Mouse (Mus musculus): ENCODE measurements around the gene Aaed1. TPM values are rescaled to one million over a fixed set of nuclear protein-coding genes. Genes with fewer than 3 reads are reported as not detected.
A peak's percentile ranks its signal among the peaks of the same experiment; 100 is the strongest.

Aaed1 gene
- polyA plus RNA-seq, 1 experiment from 2014 or later = 12.8 TPM

DNA sequence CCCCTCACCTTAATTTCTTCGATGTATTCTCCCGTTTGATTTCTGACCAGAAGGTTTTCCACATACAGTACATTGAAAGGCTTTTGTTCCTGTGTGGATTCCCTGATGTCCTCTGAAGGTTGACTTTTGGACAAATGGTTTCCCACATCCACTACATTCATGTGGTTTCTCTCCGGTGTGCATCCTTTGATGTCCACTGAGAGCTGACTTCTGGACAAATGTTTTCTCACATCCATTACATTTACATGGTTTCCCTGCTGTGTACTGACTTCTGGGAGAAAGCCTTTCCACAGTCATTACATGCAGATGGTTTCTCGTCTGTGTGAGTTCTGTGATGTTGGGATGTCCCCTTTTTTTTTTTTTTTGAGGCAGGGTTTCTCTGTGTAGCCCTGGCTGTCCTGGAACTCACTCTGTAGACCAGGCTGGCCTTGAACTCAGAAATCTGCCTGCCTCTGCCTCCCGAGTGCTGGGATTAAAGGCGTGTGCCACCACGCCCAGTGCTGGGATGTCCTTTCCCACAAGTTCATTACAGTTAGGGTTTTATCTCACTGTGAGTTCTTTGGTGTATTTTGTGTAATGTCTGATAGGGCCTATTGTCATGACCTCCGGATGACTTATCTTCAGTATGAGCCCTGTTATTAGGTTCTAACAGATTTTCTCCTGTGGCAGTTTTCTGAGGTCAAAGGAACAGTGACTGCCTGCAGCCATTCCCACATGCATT lies 10.2 kb upstream of the Aaed1 start:
- no peak overlapping the region for H3K9ac ChIP-seq
- no peaks in the 10 kb centered on the region for H3K9me3 ChIP-seq
- no peaks in the 10 kb centered on the region for H3K36me3 ChIP-seq (replicated peaks)
- no peak overlapping the region for H3K27ac ChIP-seq
- no peaks in the 10 kb centered on the region for H3K27me3 ChIP-seq (replicated peaks)
- no peak for ATAC-seq (replicated peaks)
- H3K4me2 ChIP-seq = no peak overlapping the region
- 88% methylated on average over 8 of the region's 8 CpGs for WGBS
- no peak overlapping the region for H3K4me3 ChIP-seq
- H3K4me1 ChIP-seq = no peaks in the 10 kb centered on the region

GRCm38 (mm10) chr13:64320334-64320733 lies 7.8 kb upstream of the Aaed1 start:
- no peak overlapping the region for H3K27ac ChIP-seq
- no peak overlapping the region for H3K9ac ChIP-seq
- no peaks in the 10 kb centered on the region for H3K36me3 ChIP-seq (replicated peaks)
- H3K4me2 ChIP-seq = no peak overlapping the region
- no peaks in the 10 kb centered on the region for H3K9me3 ChIP-seq
- H3K4me1 ChIP-seq = no peaks in the 10 kb centered on the region
- H3K4me3 ChIP-seq = no peak overlapping the region
- WGBS = 86% methylated on average over 8 of the region's 8 CpGs
- no peak for ATAC-seq (replicated peaks)
- H3K27me3 ChIP-seq (replicated peaks) = no peaks in the 10 kb centered on the region

DNA sequence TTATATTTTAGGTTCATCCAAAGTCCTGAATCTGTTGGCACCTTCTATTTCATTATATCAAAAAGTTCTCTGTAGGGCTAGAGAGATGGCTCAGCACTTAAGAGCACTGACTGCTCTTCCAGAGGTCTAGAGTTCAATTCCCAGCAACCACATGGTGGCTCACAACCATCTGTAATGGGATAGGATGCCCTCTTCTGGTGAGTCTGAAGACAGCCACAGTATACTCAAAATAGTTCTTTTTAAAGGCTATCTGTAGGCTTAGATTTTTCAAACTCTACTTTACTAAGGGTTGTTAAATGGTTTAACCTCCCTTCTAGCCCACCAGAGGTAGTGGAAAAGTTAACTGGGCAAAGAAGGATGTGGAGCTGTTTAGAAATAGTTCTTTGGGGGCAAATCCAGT lies 7.3 kb upstream of the Aaed1 start:
- ATAC-seq (replicated peaks) = no peak
- no peak overlapping the region for H3K4me3 ChIP-seq
- H3K27me3 ChIP-seq (replicated peaks) = no peaks in the 10 kb centered on the region
- no peak overlapping the region for H3K4me2 ChIP-seq
- no peak overlapping the region for H3K27ac ChIP-seq
- no peaks in the 10 kb centered on the region for H3K36me3 ChIP-seq (replicated peaks)
- H3K9me3 ChIP-seq = no peaks in the 10 kb centered on the region
- no peaks in the 10 kb centered on the region for H3K4me1 ChIP-seq
- no peak overlapping the region for H3K9ac ChIP-seq

- H3K9me3 ChIP-seq = no peaks in the 10 kb centered on the region
- no peak for ATAC-seq (replicated peaks)
- H3K4me3 ChIP-seq = no peak overlapping the region
- no peak overlapping the region for H3K4me2 ChIP-seq
- no peaks in the 10 kb centered on the region for H3K4me1 ChIP-seq
- H3K27me3 ChIP-seq (replicated peaks) = no peaks in the 10 kb centered on the region
- H3K27ac ChIP-seq = no peak overlapping the region
- H3K36me3 ChIP-seq (replicated peaks) = no peaks in the 10 kb centered on the region
- 50% methylated on average over 2 of the region's 2 CpGs for WGBS
- no peak overlapping the region for H3K9ac ChIP-seq
Measured at GRCm38 (mm10) chr13:64318355-64318754, 5.8 kb upstream of the Aaed1 start.

- H3K9me3 ChIP-seq = no peaks in the 10 kb centered on the region
- no peak overlapping the region for H3K27ac ChIP-seq
- H3K4me2 ChIP-seq = no peak overlapping the region
- WGBS = 2% methylated on average over 3 of the region's 3 CpGs
- no peak overlapping the region for H3K4me3 ChIP-seq
- no peak overlapping the region for H3K9ac ChIP-seq
- no peak for ATAC-seq (replicated peaks)
- peaks cover 11% of the 10 kb centered on the region for H3K4me1 ChIP-seq
- H3K27me3 ChIP-seq (replicated peaks) = no peaks in the 10 kb centered on the region
- H3K36me3 ChIP-seq (replicated peaks) = no peaks in the 10 kb centered on the region
Measured at GRCm38 (mm10) chr13:64315483-64316050, 3.1 kb upstream of the Aaed1 start.

DNA sequence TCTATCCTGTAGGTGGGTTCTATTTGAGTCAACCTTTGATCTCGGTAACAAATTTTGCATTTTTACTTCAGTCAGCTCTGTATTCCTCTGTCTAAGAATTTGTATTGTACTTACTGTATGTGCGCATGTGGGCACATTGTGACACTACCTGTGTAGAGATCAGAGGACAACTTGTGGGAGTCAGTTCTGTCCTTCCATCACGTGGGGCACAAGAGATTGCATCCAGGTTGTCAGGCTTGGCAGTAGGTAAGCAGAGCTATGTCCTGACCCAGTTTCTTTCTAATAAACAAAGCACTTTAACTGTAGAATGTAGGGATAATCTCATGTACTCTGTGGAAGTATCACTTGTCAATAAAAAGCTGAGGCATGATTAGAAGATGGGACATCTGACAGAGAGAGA lies 1.5 kb upstream of the Aaed1 start:
- WGBS = 72% methylated on average over 3 of the region's 3 CpGs
- Histone ChIP-seq H3K9me3 (no peaks in the 10 kb centered on the region), H3K27ac (no peak overlapping the region), H3K27me3 (replicated peaks) (no peaks in the 10 kb centered on the region), H3K4me1 (peaks cover 11% of the 10 kb centered on the region), H3K4me2 (no peak overlapping the region), H3K9ac (no peak overlapping the region), H3K4me3 (no peak overlapping the region), H3K36me3 (replicated peaks) (no peaks in the 10 kb centered on the region)
- no peak for ATAC-seq (replicated peaks)

DNA sequence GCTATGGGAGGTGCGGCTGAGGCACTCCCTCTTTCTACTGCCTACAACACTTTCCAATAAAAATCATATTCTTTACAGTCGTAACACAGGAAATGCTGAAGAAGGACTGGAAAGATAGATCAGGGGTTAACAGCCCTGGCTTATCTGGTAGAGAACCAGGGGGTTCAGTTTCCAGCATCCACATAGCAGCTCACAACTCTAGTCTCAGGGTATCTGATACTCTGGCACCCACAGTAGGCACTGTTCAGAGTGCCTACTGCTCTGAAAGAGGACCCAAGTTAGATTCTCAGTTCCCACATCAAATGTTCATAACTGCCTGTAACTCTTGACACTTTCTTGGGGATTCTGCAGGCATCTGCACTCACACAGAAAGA lies 393 bp upstream of the Aaed1 start:
- WGBS = 1% methylated on average over 2 of the region's 2 CpGs
- peak; percentile 78 for ATAC-seq (replicated peaks)

GRCm38 (mm10) chr13:64311266-64311665 lies 1.2 kb downstream of the Aaed1 start:
- Histone ChIP-seq H3K9ac (peak overlapping the region; percentile 60; the same call in 1 of the 2 replicates), H3K36me3 (replicated peaks) (no peaks in the 10 kb centered on the region), H3K4me1 (peaks cover 11% of the 10 kb centered on the region), H3K27ac (no peak overlapping the region; the same call in 1 of the 2 replicates), H3K27me3 (replicated peaks) (no peaks in the 10 kb centered on the region), H3K4me2 (peak overlapping the region; percentile 60), H3K4me3 (peak overlapping the region; percentile 85; the same call in 1 of the 2 replicates), H3K9me3 (no peaks in the 10 kb centered on the region)
- no peak for ATAC-seq (replicated peaks)
- WGBS = 88% methylated on average over 1 of the region's 1 CpGs

More for the DNA sequence above, 393 bp upstream of the Aaed1 start:
- Histone ChIP-seq H3K4me2 (peak overlapping the region; percentile 60), H3K36me3 (replicated peaks) (no peaks in the 10 kb centered on the region), H3K27me3 (replicated peaks) (no peaks in the 10 kb centered on the region), H3K9ac (peak overlapping the region; percentile 60), H3K4me1 (peaks cover 11% of the 10 kb centered on the region), H3K27ac (peak overlapping the region; percentile 84), H3K9me3 (no peaks in the 10 kb centered on the region), H3K4me3 (peak overlapping the region; percentile 85)

- no peaks in the 10 kb centered on the region for H3K36me3 ChIP-seq (replicated peaks)
- no peak for ATAC-seq (replicated peaks)
- no peaks in the 10 kb centered on the region for H3K9me3 ChIP-seq
- 86% methylated on average over 6 of the region's 6 CpGs for WGBS
- H3K27ac ChIP-seq = no peak overlapping the region
- H3K27me3 ChIP-seq (replicated peaks) = no peaks in the 10 kb centered on the region
- H3K4me2 ChIP-seq = no peak overlapping the region
- no peak overlapping the region for H3K9ac ChIP-seq
- H3K4me1 ChIP-seq = peaks cover 11% of the 10 kb centered on the region
- no peak overlapping the region for H3K4me3 ChIP-seq
Measured at GRCm38 (mm10) chr13:64310585-64310984, 1.9 kb downstream of the Aaed1 start.

DNA sequence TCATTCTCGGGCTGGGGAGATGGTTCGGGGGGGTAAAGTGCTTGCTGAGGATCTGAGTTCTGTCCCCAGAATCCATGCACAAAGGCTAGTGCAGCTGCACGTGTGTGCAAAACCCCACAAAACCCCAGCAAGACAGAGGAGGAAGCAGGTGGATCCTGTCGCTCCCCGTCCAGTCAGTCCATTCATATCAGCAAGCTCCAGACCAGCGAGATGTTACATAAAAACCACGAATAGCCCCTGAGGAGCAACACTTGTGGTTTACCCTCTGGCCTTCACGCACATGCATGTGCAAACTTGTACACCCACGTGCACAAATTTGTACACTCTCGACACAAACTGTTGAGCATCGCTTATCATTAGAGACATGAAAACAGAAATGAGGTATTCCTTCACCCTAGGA lies 2.7 kb downstream of the Aaed1 start:
- Histone ChIP-seq H3K9me3 (no peaks in the 10 kb centered on the region), H3K4me3 (no peak overlapping the region), H3K36me3 (replicated peaks) (no peaks in the 10 kb centered on the region), H3K4me2 (no peak overlapping the region), H3K4me1 (peaks cover 11% of the 10 kb centered on the region), H3K27ac (no peak overlapping the region), H3K9ac (no peak overlapping the region), H3K27me3 (replicated peaks) (no peaks in the 10 kb centered on the region)
- no peak for ATAC-seq (replicated peaks)
- WGBS = 86% methylated on average over 11 of the region's 11 CpGs

GRCm38 (mm10) chr13:64309036-64309435 lies 3.5 kb downstream of the Aaed1 start:
- WGBS = 66% methylated on average over 5 of the region's 5 CpGs

GRCm38 (mm10) chr13:64307508-64307907 lies 5.0 kb downstream of the Aaed1 start:
- H3K4me2 ChIP-seq = no peak overlapping the region
- H3K9ac ChIP-seq = no peak overlapping the region
- no peaks in the 10 kb centered on the region for H3K27me3 ChIP-seq (replicated peaks)
- no peaks in the 10 kb centered on the region for H3K9me3 ChIP-seq
- no peak overlapping the region for H3K4me3 ChIP-seq
- no peak overlapping the region for H3K27ac ChIP-seq
- H3K4me1 ChIP-seq = peaks cover 11% of the 10 kb centered on the region
- 86% methylated on average over 5 of the region's 5 CpGs for WGBS
- no peaks in the 10 kb centered on the region for H3K36me3 ChIP-seq (replicated peaks)
- ATAC-seq (replicated peaks) = no peak

More at GRCm38 (mm10) chr13:64309036-64309435, 3.5 kb downstream of the Aaed1 start:
- H3K36me3 ChIP-seq (replicated peaks) = no peaks in the 10 kb centered on the region
- H3K9ac ChIP-seq = no peak overlapping the region
- no peaks in the 10 kb centered on the region for H3K27me3 ChIP-seq (replicated peaks)
- no peak overlapping the region for H3K27ac ChIP-seq
- no peak overlapping the region for H3K4me2 ChIP-seq
- no peak for ATAC-seq (replicated peaks)
- H3K9me3 ChIP-seq = no peaks in the 10 kb centered on the region
- peaks cover 11% of the 10 kb centered on the region for H3K4me1 ChIP-seq
- no peak overlapping the region for H3K4me3 ChIP-seq

GRCm38 (mm10) chr13:64306078-64306477 lies 6.4 kb downstream of the Aaed1 start:
- Histone ChIP-seq H3K9me3 (no peaks in the 10 kb centered on the region), H3K9ac (no peak overlapping the region), H3K4me3 (no peak overlapping the region), H3K36me3 (replicated peaks) (no peaks in the 10 kb centered on the region), H3K4me2 (no peak overlapping the region), H3K27me3 (replicated peaks) (no peaks in the 10 kb centered on the region), H3K27ac (no peak overlapping the region), H3K4me1 (peaks cover 2% of the 10 kb centered on the region; the same call in 1 of the 2 replicates)
- WGBS = 74% methylated on average over 3 of the region's 3 CpGs
- ATAC-seq (replicated peaks) = peak; percentile 57; the same call in 1 of the 2 replicates
